Mouse (Mus musculus): ENCODE measurements around the gene Prrx2.

Gene Prrx2

DNA sequence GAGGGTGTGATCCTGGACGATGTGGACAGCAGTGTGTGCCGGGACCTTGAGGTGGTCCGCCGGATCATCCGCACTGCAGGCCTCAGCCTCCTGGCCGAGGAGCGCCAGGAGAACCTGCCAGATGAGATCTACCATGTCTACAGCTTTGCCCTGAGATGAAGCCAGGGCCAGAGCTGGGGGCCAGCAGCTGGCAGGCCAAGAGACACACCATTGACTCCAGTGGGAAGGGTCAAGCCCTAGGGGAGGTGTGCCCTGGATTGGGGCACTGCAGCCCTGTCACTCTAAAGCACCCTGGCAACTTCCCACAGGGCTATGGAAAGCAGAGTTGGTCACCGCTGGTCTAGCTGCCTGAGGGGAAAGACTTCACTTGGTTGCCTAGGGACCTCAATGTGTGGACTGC is 12.3 kb upstream of the Prrx2 start:
- no peak for DNase-seq (ENCODE audit: extremely low read depth, low read depth, low spot score)

- DNase-seq (ENCODE audit: extremely low read depth, low read depth, low spot score): no peak
Measured at GRCm38 (mm10) chr2:30823385-30824153, 11.2 kb upstream of the Prrx2 start.

GRCm38 (mm10) chr2:30826825-30827748 is 7.7 kb upstream of the Prrx2 start:
- DNase-seq (ENCODE audit: extremely low read depth, low read depth, low spot score): no peak

GRCm38 (mm10) chr2:30827749-30828475 is 6.9 kb upstream of the Prrx2 start:
- DNase-seq (ENCODE audit: extremely low read depth, low read depth, low spot score): no peak

DNA sequence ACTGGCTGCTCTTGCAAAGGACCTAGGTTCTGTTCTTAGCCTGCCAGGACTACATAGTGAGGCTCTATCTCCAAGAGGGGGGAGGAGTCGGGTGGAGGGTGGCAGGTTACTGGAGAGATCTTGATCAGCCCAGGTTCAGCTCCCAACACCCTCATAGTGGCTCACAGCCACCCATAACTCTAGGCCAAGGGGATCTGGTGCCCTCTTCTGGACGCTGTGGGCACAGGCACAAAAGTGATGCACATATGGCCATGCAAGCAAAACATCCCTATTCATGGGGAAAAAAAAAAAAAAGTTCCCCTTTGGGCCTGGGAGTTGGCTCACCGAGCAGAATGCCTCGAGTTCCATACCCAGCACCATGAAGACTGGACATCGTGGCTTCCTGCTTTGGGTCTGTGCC is 5.5 kb upstream of the Prrx2 start:
- DNase-seq (ENCODE audit: extremely low read depth, low read depth, low spot score): no peak

GRCm38 (mm10) chr2:30830283-30830795 is 4.4 kb upstream of the Prrx2 start, which contains the start of gene Asb6:
Asb6 (minus strand) TSS chr2:30830333.
- DNase-seq (ENCODE audit: extremely low read depth, low read depth, low spot score): no peak

GRCm38 (mm10) chr2:30833644-30834043 is 1.1 kb upstream of the Prrx2 start:
- no peak for DNase-seq (ENCODE audit: extremely low read depth, low read depth, low spot score)

DNA sequence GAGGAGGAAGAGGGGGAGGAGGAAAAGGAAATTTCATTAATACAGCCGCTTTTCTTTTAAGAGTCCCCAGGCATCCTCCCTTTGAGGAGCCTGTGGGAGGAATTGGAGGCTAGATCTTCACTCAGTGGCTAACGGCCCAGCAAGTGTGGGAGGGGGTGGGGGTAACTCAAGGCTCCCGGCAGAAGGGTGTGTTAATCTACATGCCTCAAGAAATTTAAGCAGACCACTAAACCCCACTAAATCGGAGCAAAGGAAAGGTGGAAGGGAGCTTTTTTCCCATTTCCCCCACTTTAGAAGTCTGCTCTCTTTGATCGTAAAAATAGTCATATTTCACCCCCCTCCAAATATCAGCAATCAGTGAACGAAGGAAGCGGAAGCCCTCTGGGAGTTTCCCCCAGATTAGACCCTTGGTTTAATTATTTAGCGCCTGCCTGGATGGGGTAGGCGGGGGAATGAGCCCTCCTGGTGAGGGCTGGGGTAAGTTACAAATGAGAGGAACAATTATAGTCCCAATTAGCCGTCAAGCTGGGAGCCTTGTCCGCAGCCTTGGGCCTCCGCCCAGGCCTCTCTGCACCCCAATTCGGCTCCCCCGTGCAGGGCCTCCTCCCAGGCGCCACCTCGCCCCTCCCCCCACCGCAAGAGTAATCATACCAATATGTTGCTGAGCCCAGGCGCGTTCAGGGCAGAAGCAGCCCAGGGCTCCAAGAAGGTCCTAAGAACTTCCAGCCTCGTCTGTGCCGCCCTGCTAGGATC is 1.6 kb downstream of the Prrx2 start:
- no peak for DNase-seq (ENCODE audit: extremely low read depth, low read depth, low spot score)

DNA sequence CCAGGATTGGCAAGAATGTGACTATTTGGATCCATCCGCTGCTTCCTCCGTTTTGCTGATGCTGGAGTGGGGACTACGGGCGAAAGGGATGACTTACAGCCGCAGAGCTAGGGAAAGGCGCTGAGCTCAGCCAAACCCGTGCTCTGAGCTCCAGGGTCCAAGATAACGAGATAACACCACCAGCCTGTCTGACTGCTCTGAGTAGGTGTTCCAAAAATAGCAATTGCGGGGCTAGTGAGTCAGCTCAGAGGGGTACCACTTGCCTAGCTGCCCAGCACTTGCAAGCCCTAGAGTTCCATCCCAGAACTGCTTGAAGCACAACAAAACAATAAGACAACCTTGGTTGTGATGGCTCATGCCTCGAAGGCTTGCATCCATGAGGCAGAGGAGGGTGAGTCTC is 7.8 kb downstream of the Prrx2 start:
- no peak for DNase-seq (ENCODE audit: extremely low read depth, low read depth, low spot score)

DNA sequence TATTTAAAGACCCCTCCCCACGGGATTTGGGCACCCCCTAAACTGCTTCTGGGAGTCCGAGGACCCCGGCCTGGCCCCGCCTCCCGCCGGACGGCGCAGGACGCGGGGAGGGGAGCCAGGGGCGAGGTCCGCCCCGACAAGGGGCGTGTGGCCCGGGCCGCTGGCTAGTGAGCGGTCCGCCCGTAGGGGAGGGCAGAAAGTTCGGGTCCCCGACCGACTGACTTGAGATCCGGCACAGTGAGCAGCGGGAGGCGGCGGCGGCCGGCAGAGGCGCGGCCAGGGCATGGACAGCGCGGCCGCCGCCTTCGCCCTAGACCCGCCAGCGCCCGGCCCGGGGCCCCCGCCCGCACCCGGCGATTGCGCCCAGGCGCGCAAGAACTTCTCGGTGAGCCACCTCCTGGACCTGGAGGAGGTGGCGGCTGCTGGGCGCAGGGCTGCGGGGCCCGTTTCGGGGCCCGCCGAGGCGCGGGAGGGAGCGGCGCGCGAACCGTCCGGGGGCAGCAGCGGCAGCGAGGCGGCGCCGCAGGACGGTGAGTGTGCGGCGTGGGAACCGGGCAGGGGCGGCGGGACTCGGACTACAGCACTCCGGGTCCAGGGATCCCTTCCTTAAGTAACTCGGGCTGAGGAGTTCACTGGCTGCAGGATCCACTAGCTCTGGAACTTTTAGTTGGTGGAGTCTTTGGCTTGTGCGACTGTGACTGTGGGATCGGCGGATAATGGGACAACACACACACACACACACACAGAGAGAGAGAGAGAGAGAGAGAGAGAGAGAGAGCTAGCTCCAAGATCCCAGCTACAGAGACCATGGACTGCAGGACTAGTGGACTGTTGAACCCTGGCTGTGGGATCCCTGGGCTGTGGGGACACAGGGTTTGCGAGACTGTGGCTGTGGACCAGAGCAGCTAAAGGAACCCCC is 10.6 kb downstream of the Prrx2 start:
- no peak for DNase-seq (ENCODE audit: extremely low read depth, low read depth, low spot score)

GRCm38 (mm10) chr2:30846236-30846635 is 11.5 kb downstream of the Prrx2 start:
- no peak for DNase-seq (ENCODE audit: extremely low read depth, low read depth, low spot score)

GRCm38 (mm10) chr2:30846723-30847122 is 12.0 kb downstream of the Prrx2 start:
- DNase-seq (ENCODE audit: extremely low read depth, low read depth, low spot score): no peak

GRCm38 (mm10) chr2:30848184-30848583 is 13.4 kb downstream of the Prrx2 start:
- DNase-seq (ENCODE audit: extremely low read depth, low read depth, low spot score): no peak

DNA sequence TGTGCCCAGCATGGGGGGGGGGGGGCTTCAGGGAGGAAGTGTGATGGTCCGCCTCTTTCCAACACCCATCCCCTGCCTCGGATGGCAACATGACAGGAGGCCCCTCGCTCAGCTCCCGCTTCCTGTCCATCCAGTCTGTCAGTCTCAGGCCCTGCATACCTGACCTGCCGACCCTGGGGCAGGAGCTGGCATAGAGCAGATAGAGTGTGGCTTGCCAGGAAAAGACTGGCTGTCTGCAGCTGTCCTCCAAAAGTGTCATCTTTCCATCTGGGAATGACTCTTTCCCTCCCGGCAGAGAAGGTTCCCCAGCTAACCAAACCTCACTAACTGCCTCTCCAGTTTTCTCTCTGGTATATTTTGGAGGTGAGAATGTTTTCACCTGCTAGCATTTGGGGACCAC is 15.8 kb downstream of the Prrx2 start:
- no peak for DNase-seq (ENCODE audit: extremely low read depth, low read depth, low spot score)

DNA sequence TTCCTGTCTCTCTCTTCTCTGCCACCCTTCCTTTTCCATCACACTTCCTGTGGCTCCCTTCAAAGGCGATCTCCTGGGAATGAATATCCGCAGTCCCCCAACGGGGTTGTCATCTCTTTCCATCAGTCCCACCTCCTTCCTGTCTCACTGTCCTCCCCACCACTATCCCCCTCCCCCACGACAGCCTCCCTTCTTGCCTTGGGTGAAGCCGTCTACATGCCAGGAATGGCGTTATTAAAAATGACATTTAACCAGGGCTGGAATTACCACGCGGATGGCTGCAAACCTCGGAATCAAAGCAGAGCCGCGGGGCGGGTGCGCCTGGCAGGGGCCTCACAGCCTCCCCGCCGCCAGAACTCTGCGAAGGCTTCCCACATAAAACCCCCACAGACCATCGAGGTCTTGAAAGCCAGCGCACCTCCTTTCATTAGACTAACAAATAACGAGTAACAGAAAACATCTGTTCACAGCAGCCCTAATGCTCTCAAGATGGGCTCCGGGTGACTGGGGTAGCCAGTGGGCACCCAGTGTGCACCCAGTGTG is 18.1 kb downstream of the Prrx2 start:
- DNase-seq (ENCODE audit: extremely low read depth, low read depth, low spot score): no peak

DNA sequence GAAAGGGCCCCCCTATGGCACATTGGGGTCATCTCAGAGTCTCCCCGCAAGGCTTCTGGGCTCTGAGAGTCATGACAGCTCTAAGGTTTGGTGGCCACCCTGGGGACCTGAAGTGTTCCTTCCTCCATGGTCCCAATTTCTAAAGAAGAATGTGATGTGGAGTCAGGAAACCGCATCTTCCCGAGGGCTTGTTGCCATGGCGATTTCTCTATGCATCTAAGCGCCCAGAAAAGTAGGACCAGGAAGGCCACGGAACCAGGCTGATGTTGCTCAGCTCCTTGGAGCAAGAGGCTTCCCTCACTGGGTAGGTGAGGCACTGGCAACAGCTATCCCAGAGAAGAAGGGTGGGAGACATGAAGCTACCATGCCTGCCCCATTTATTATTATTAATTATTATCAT is 22.3 kb downstream of the Prrx2 start:
- DNase-seq (ENCODE audit: extremely low read depth, low read depth, low spot score): no peak

DNA sequence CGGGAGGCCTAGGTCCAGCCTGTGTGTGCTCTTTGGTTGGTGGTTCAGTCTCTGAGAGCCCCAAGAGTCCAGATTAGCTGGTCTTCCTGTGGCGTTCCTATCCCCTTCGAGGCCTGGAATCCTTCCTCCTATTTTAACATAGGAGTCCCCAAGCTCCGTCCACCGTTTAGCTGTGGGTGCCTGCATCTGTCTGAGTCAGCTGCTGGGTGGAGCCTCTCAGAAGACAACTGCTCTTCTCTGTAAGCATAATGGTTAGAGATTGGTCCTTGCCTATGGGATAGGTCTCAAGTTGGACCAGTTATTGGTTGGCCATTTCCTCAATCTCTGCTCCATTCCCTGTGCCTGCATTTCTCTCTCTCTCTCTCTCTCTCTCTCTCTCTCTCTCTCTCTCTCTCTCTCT is 25.0 kb downstream of the Prrx2 start:
- DNase-seq (ENCODE audit: extremely low read depth, low read depth, low spot score): no peak

- no peak for DNase-seq (ENCODE audit: extremely low read depth, low read depth, low spot score)
Measured at GRCm38 (mm10) chr2:30862081-30862480, 27.3 kb downstream of the Prrx2 start.

DNA sequence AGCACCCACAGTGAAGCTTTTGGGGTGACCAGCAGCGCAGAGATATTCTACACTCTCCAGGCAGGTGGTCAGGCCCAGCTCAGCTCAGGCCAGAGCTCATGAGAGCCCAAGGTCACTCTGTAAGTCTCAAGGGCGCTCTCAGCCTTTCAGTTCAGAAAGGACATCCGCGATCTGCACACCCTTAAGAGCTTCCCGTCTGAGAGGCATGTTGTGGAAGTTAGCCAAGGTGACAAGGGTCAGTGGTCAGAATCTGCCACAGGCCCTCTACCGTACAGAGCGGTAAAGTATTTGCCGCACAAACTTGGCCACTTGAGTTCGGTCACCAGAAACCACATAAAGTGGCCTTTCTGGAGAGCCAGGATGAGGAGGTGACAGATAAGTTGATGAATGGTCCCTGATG is 28.8 kb downstream of the Prrx2 start:
- DNase-seq (ENCODE audit: extremely low read depth, low read depth, low spot score): no peak
